Mouse (Mus musculus) MEL (cell line): Measurements from ENCODE around the gene Thnsl1. TPM values are rescaled to one million over a fixed set of nuclear protein-coding genes. Genes with fewer than 3 reads are reported as not detected.
A peak's percentile ranks its signal among the peaks of the same experiment; 100 is the strongest.

Experiments used
- DNase-seq: peaks from one replicate; pipeline ENCODE4 v3.0.0; 2011; ENCODE audit warnings: low read depth, low spot score
- H3K27ac ChIP-seq: 2 replicates; pipeline ENCODE4 v1.5.1; 2012; ENCODE audit warnings: low read depth, mild to moderate bottlenecking, control low read depth, low read length, moderate library complexity; ENCODE audit not compliant: control insufficient read depth
- H3K27me3 ChIP-seq, 2 experiments: fragments of 150-350 bp in 1 of 2; sonication (generic) in 1 of 2; 2 replicates each; pipeline ENCODE4 v1.6.1; 2012; ENCODE audit warnings: low read length in 2 of 2, mild to moderate bottlenecking in 2 of 2, improper control_type of control experiment in 1 of 2, moderate library complexity in 1 of 2; ENCODE audit not compliant: insufficient read depth in 2 of 2, control insufficient read depth in 1 of 2
- H3K36me3 ChIP-seq, 2 experiments: 2 replicates each; pipeline ENCODE4 v1.6.1; 2012 to 2014; ENCODE audit warnings: low read length in 2 of 2, improper control_type of control experiment in 1 of 2, inconsistent platforms in 1 of 2, mild to moderate bottlenecking in 1 of 2; ENCODE audit not compliant: insufficient read depth in 2 of 2, control insufficient read depth in 1 of 2
- H3K4me1 ChIP-seq, 2 experiments: fragments of 150-350 bp in 1 of 2; sonication (generic) in 1 of 2; 2 replicates each; pipeline ENCODE4 v1.6.1; 2012; ENCODE audit warnings: low read length in 2 of 2, improper control_type of control experiment in 1 of 2, mild to moderate bottlenecking in 1 of 2; ENCODE audit not compliant: insufficient read depth in 2 of 2, control insufficient read depth in 1 of 2
- H3K4me3 ChIP-seq, 2 experiments: fragments of 150-350 bp in 1 of 2; sonication (generic) in 1 of 2; 2 replicates each; pipeline ENCODE4 v1.5.1; 2012; ENCODE audit warnings: low read depth in 2 of 2, low read length in 2 of 2, mild to moderate bottlenecking in 2 of 2, moderate library complexity in 2 of 2, control low read depth in 1 of 2, improper control_type of control experiment in 1 of 2; ENCODE audit not compliant: control insufficient read depth in 1 of 2, insufficient read depth in 1 of 2
- H3K79me2 ChIP-seq: 2 replicates; pipeline ENCODE4 v1.6.1; 2012; ENCODE audit warnings: mild to moderate bottlenecking, low read length, moderate library complexity; ENCODE audit not compliant: control insufficient read depth, poor library complexity, insufficient read depth
- H3K9ac ChIP-seq: 2 replicates; pipeline ENCODE4 v1.6.1; 2012; ENCODE audit warnings: low read depth, mild to moderate bottlenecking, control low read depth, low read length, moderate library complexity; ENCODE audit not compliant: control insufficient read depth, poor library complexity, severe bottlenecking
- H3K9me3 ChIP-seq: fragments of 150-350 bp; sonication (generic); replicated peaks from 2 replicates; pipeline ENCODE4 v1.6.1; 2012; ENCODE audit warnings: mild to moderate bottlenecking, low read length, improper control_type of control experiment, moderate library complexity; ENCODE audit not compliant: insufficient read depth
- BHLHE40 ChIP-seq: IDR thresholded peaks from 2 replicates; pipeline ENCODE4 v1.6.1; 2012; ENCODE audit warnings: low read depth, mild to moderate bottlenecking, inconsistent platforms, low read length, improper control_type of control experiment, borderline replicate concordance
- CTCF ChIP-seq, 3 experiments: IDR thresholded peaks in 2 of 3; conservative IDR thresholded peaks in 1 of 3; 2 replicates each; pipeline ENCODE4 v1.5.1; 2011 to 2012; ENCODE audit warnings: low read length in 3 of 3, low read depth in 2 of 3, mild to moderate bottlenecking in 2 of 3, improper control_type of control experiment in 1 of 3, inconsistent platforms in 1 of 3, mixed read lengths in 1 of 3, moderate library complexity in 1 of 3; ENCODE audit not compliant: control insufficient read depth in 1 of 3, insufficient read depth in 1 of 3, poor library complexity in 1 of 3, severe bottlenecking in 1 of 3
- ELF1 ChIP-seq: IDR thresholded peaks from 2 replicates; pipeline ENCODE4 v1.6.1; 2014; ENCODE audit warnings: low read depth, mild to moderate bottlenecking, inconsistent platforms, low read length, improper control_type of control experiment, moderate library complexity
- EP300 ChIP-seq, 2 experiments: IDR thresholded peaks; 2 replicates each; pipeline ENCODE4 v1.6.1; 2011; ENCODE audit warnings: improper control_type of control experiment in 2 of 2, low read length in 2 of 2, low read depth in 1 of 2, mild to moderate bottlenecking in 1 of 2
- GABPA ChIP-seq: IDR thresholded peaks from 2 replicates; pipeline ENCODE4 v1.6.1; 2012; ENCODE audit warnings: low read depth, mild to moderate bottlenecking, inconsistent platforms, low read length, improper control_type of control experiment, moderate library complexity
- GATA1 ChIP-seq: IDR thresholded peaks from 2 replicates; pipeline ENCODE4 v1.6.1; 2011; ENCODE audit warnings: low read depth, low read length, improper control_type of control experiment
- MAFK ChIP-seq: IDR thresholded peaks from 2 replicates; pipeline ENCODE4 v1.6.1; 2011; ENCODE audit warnings: low read depth, mild to moderate bottlenecking, low read length, improper control_type of control experiment, borderline replicate concordance
- MAX ChIP-seq: IDR thresholded peaks from 2 replicates; pipeline ENCODE4 v1.6.1; 2011; ENCODE audit warnings: low read length, improper control_type of control experiment
- MAZ ChIP-seq: IDR thresholded peaks from 2 replicates; pipeline ENCODE4 v1.6.1; 2012; ENCODE audit warnings: low read depth, mild to moderate bottlenecking, inconsistent platforms, low read length, improper control_type of control experiment
- MXI1 ChIP-seq: IDR thresholded peaks from 2 replicates; pipeline ENCODE4 v1.6.1; 2011; ENCODE audit warnings: mild to moderate bottlenecking, low read depth, low read length, improper control_type of control experiment
- MYB ChIP-seq: IDR thresholded peaks from 2 replicates; pipeline ENCODE4 v1.6.1; 2011; ENCODE audit warnings: mild to moderate bottlenecking, low read depth, low read length, improper control_type of control experiment
- MYC ChIP-seq: IDR thresholded peaks from 2 replicates; pipeline ENCODE4 v1.6.1; 2011; ENCODE audit warnings: low read depth, mild to moderate bottlenecking, low read length, improper control_type of control experiment, moderate library complexity
- NRF1 ChIP-seq: IDR thresholded peaks from 2 replicates; pipeline ENCODE4 v1.6.1; 2014; ENCODE audit warnings: low read depth, mild to moderate bottlenecking, inconsistent platforms, low read length, improper control_type of control experiment, moderate library complexity; ENCODE audit not compliant: poor library complexity, insufficient read depth, severe bottlenecking
- POLR2A ChIP-seq, 2 experiments: IDR thresholded peaks; 2 replicates each; pipeline ENCODE4 v1.6.1; 2011 to 2012; ENCODE audit warnings: low read length in 2 of 2, mild to moderate bottlenecking in 2 of 2, control low read depth in 1 of 2, improper control_type of control experiment in 1 of 2, low read depth in 1 of 2, moderate library complexity in 1 of 2; ENCODE audit not compliant: control insufficient read depth in 1 of 2, insufficient read depth in 1 of 2, poor library complexity in 1 of 2
- POLR2AphosphoS5 ChIP-seq: IDR thresholded peaks from 2 replicates; pipeline ENCODE4 v1.6.1; 2012; ENCODE audit warnings: low read depth, borderline replicate concordance, mild to moderate bottlenecking, inconsistent platforms, low read length, moderate library complexity, mixed read lengths
- RAD21 ChIP-seq: IDR thresholded peaks from 2 replicates; pipeline ENCODE4 v1.6.1; 2011; ENCODE audit warnings: mild to moderate bottlenecking, low read depth, low read length, improper control_type of control experiment
- RCOR1 ChIP-seq: IDR thresholded peaks from 2 replicates; pipeline ENCODE4 v1.6.1; 2012; ENCODE audit warnings: low read depth, mild to moderate bottlenecking, inconsistent platforms, low read length, improper control_type of control experiment
- SIN3A ChIP-seq: IDR thresholded peaks from 2 replicates; pipeline ENCODE4 v1.6.1; 2012; ENCODE audit warnings: low read length, improper control_type of control experiment, inconsistent platforms
- SMC3 ChIP-seq: IDR thresholded peaks from 2 replicates; pipeline ENCODE4 v1.6.1; 2011; ENCODE audit warnings: low read depth, low read length, improper control_type of control experiment
- TAL1 ChIP-seq: IDR thresholded peaks from 2 replicates; pipeline ENCODE4 v1.6.1; 2012; ENCODE audit warnings: mild to moderate bottlenecking, inconsistent platforms, low read length, moderate library complexity, mixed read lengths
- TBP ChIP-seq: IDR thresholded peaks from 2 replicates; pipeline ENCODE4 v1.8.0; 2011; ENCODE audit warnings: low read depth, low read length, improper control_type of control experiment
- TCF12 ChIP-seq: IDR thresholded peaks from 2 replicates; pipeline ENCODE4 v1.6.1; 2014; ENCODE audit warnings: low read depth, mild to moderate bottlenecking, inconsistent platforms, low read length, improper control_type of control experiment, moderate library complexity
- USF2 ChIP-seq, 2 experiments: IDR thresholded peaks; 2 replicates each; pipeline ENCODE4 v1.6.1; 2011 to 2012; ENCODE audit warnings: improper control_type of control experiment in 2 of 2, low read length in 2 of 2, borderline replicate concordance in 1 of 2, inconsistent platforms in 1 of 2, low read depth in 1 of 2, mild to moderate bottlenecking in 1 of 2; ENCODE audit not compliant: insufficient read depth in 1 of 2
- ZC3H11A ChIP-seq: IDR thresholded peaks from 2 replicates; pipeline ENCODE4 v1.6.1; 2012; ENCODE audit warnings: low read depth, mild to moderate bottlenecking, inconsistent platforms, low read length, improper control_type of control experiment
- polyA plus RNA-seq, 2 experiments: library from polyadenylated mRNA; stranded (reverse) in 1 of 2; unstranded in 1 of 2; fragments of >175 nt in 1 of 2; fragments of >200 nt in 1 of 2; gene quantifications; 2 replicates each; pipeline versions ENCODE4 v1.2.1 to v1.2.4; 2012; ENCODE audit warnings: low replicate concordance in 2 of 2, low read depth in 1 of 2; ENCODE audit not compliant: insufficient read length in 2 of 2, insufficient read depth in 1 of 2, missing spikeins in 1 of 2
- total RNA-seq: library from RNA; depleted of rRNA; stranded (reverse); fragments of 300-350 nt; gene quantifications from 2 replicates; pipeline ENCODE4 v1.2.3, GENCODE M21; 2012

Thnsl1 gene
- total and polyA plus RNA-seq, 3 experiments, result 1.0 to 2.6 TPM; not detected in 1

GRCm38 (mm10) chr2:21187576-21187975 is 17.9 kb upstream of the Thnsl1 start:
- Histone ChIP-seq H3K4me1 (peaks cover 5% of the 10 kb centered on the region in 2 experiments), H3K27ac (no peak overlapping the region), H3K9me3 (no peaks in the 10 kb centered on the region), H3K4me3 (no peak overlapping the region), H3K27me3 (no peaks in the 10 kb centered on the region), H3K36me3 (peaks cover 0 to 11% of the 10 kb centered on the region in 2 experiments; a peak in 2 of 4 replicates), H3K79me2 (no peaks in the 10 kb centered on the region), H3K9ac (no peak overlapping the region)
- DNase-seq, result peak; percentile 57
- TF ChIP-seq MAFK (no peak), RAD21 (peak; percentile 59), SMC3 (peak; percentile 74), CTCF (IDR thresholded peaks at IDR 0.05 in 2 of 3, conservative IDR thresholded peaks at IDR 0.05 in 1 of 3; ENCODE audit: control insufficient read depth in 1 of 3, insufficient read depth in 1 of 3, low read depth in 2 of 3, low read length in 3 of 3, poor library complexity in 1 of 3, severe bottlenecking in 1 of 3) (peak; percentile 60 to 64 (median 63)), MAZ (no peak), ZC3H11A (0 out of 2 replicates have a peak, but pooled peaks have one; percentile 9), TBP (no peak), TCF12 (no peak)

- Histone ChIP-seq H3K4me3 (no peak overlapping the region), H3K9ac (no peak overlapping the region), H3K36me3 (peaks cover 0 to 11% of the 10 kb centered on the region in 2 experiments; a peak in 2 of 4 replicates), H3K27ac (no peak overlapping the region), H3K4me1 (peaks cover 5% of the 10 kb centered on the region in 2 experiments), H3K79me2 (no peaks in the 10 kb centered on the region), H3K27me3 (no peaks in the 10 kb centered on the region), H3K9me3 (no peaks in the 10 kb centered on the region)
- TF ChIP-seq SMC3 (peak; percentile 44), POLR2AphosphoS5 (no peak), RAD21 (peak; percentile 58), CTCF (IDR thresholded peaks at IDR 0.05 in 2 of 3, conservative IDR thresholded peaks at IDR 0.05 in 1 of 3; ENCODE audit: control insufficient read depth in 1 of 3, insufficient read depth in 1 of 3, low read depth in 2 of 3, low read length in 3 of 3, poor library complexity in 1 of 3, severe bottlenecking in 1 of 3) (peak in 1 of 3 experiments; percentile 31; a peak in 1 of 6 replicates)
- peak; percentile 27 for DNase-seq
These were observed 16.9 kb upstream of the Thnsl1 start for GRCm38 (mm10) chr2:21188610-21189009.

DNA sequence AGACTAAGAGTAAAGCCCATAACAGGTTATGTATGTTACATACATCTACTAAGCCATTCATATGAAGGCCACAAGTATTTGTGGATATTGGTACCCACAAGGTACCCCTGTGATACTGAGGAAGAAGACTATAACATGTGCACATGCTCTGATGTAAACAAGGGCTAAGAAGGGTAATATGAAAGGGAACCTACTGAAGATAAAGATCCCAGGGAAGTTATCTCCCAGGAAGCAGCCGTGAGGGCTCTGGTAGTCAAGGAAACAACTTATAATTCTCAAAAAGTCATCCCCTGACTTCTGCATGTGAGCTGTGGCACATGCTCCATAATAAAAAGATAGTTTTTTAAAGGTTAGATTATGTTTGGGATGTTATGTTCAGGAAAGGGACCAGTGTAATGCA is 14.3 kb upstream of the Thnsl1 start:
- Histone ChIP-seq H3K4me3 (no peak overlapping the region), H3K9ac (no peak overlapping the region), H3K9me3 (no peaks in the 10 kb centered on the region), H3K4me1 (peaks cover 5% of the 10 kb centered on the region in 2 experiments), H3K27me3 (no peaks in the 10 kb centered on the region), H3K27ac (no peak overlapping the region), H3K36me3 (peaks cover 0 to 11% of the 10 kb centered on the region in 2 experiments; a peak in 2 of 4 replicates), H3K79me2 (no peaks in the 10 kb centered on the region)
- DNase-seq, result peak; percentile 69
- peak; percentile 85 for TF ChIP-seq GATA1
- no peak for TF ChIP-seq POLR2A (IDR thresholded peaks at IDR 0.05; ENCODE audit: control insufficient read depth in 1 of 2, insufficient read depth in 1 of 2, low read depth in 1 of 2, low read length in 2 of 2, poor library complexity in 1 of 2)
- TF ChIP-seq ZC3H11A, result no peak
- TF ChIP-seq TAL1, result peak; percentile 79
- peak; percentile 82 for TF ChIP-seq EP300 (IDR thresholded peaks at IDR 0.05; ENCODE audit: low read depth in 1 of 2, low read length in 2 of 2)
- TF ChIP-seq MXI1, result peak; percentile 89
- TF ChIP-seq MYC, result peak; percentile 86; the same call in 1 of the 2 replicates
- TF ChIP-seq RCOR1, result peak; percentile 60
- TF ChIP-seq USF2 (IDR thresholded peaks at IDR 0.05; ENCODE audit: borderline replicate concordance in 1 of 2, insufficient read depth in 1 of 2, low read depth in 1 of 2, low read length in 2 of 2), result no peak
- peak; percentile 86 for TF ChIP-seq SIN3A
- no peak for TF ChIP-seq ELF1
- peak; percentile 78 for TF ChIP-seq MAX
- TF ChIP-seq SMC3, result no peak
- peak; percentile 87 for TF ChIP-seq TCF12
- no peak for TF ChIP-seq RAD21
- TF ChIP-seq BHLHE40, result peak; percentile 25; the same call in 1 of the 2 replicates
- no peak for TF ChIP-seq MYB
- no peak for TF ChIP-seq NRF1
- TF ChIP-seq GABPA, result no peak
